Mouse (Mus musculus) midbrain, embryonic 14.5 days (tissue): ENCODE measurements around the gene Clec16a. TPM values are rescaled to one million over a fixed set of nuclear protein-coding genes. Genes with fewer than 3 reads are reported as not detected.
A peak's percentile ranks its signal among the peaks of the same experiment; 100 is the strongest.

ENCODE experiments used
- ATAC-seq: fragments of 200-750 bp; cut with Nextera tagmentation; 2 replicates; pipeline ENCODE4 v1.8.0; 2017; ENCODE audit warnings: moderate number of reproducible peaks, moderate library complexity; ENCODE audit not compliant: low FRiP score, low TSS enrichment
- DNase-seq: peaks from one replicate; pipeline ENCODE4 v3.0.0-alpha.2; 2015
- H3K27ac ChIP-seq: fragments of 300-500 bp; sonication (generic); replicated peaks from 2 replicates; pipeline ENCODE4 v1.5.1; 2014; ENCODE audit warnings: mild to moderate bottlenecking, low read depth, low read length, moderate library complexity
- H3K27me3 ChIP-seq: fragments of 300-500 bp; sonication (generic); 2 replicates; pipeline ENCODE4 v1.6.1; 2014; ENCODE audit warnings: low read length, control low read depth, mixed read lengths; ENCODE audit not compliant: control insufficient read depth, insufficient read depth
- H3K36me3 ChIP-seq: fragments of 300-500 bp; sonication (generic); 2 replicates; pipeline ENCODE4 v1.6.1; 2014; ENCODE audit warnings: low read length, control low read depth; ENCODE audit not compliant: control insufficient read depth, insufficient read depth
- H3K4me1 ChIP-seq: fragments of 300-500 bp; sonication (generic); 2 replicates; pipeline ENCODE4 v1.6.1; 2014; ENCODE audit warnings: mild to moderate bottlenecking, antibody characterized with exemption, low read length, control low read depth; ENCODE audit not compliant: control insufficient read depth, insufficient read depth
- H3K4me2 ChIP-seq: fragments of 300-500 bp; sonication (generic); 2 replicates; pipeline ENCODE4 v1.6.1; 2014; ENCODE audit warnings: mild to moderate bottlenecking, low read length, moderate library complexity
- H3K4me3 ChIP-seq: fragments of 300-500 bp; sonication (generic); replicated peaks from 2 replicates; pipeline ENCODE4 v1.5.1; 2014; ENCODE audit warnings: low read depth, low read length
- H3K9ac ChIP-seq: fragments of 300-500 bp; sonication (generic); replicated peaks from 2 replicates; pipeline ENCODE4 v1.6.1; 2014; ENCODE audit warnings: mild to moderate bottlenecking, low read length, moderate library complexity
- H3K9me3 ChIP-seq: fragments of 300-500 bp; sonication (generic); 2 replicates; pipeline ENCODE4 v1.6.1; 2016; ENCODE audit warnings: low read length, control low read depth, mixed read lengths; ENCODE audit not compliant: control insufficient read depth
- WGBS: fragments of 180-500 bp; shearing (Covaris S2); extraction: QIAGEN DNeasy Blood & Tissue Kit; methylation state at CpG from one replicate; pipeline ENCODE4 v1.1.7; 2014; 5-methylcytosine and 5-hydroxymethylcytosine counted together
- polyA plus RNA-seq: library from polyadenylated mRNA; unstranded; fragments of >200 nt; fragmentation: Nextera tagmentation; extraction: Ambion mirVana; gene quantifications from 2 replicates; pipeline ENCODE4 v1.2.1, GENCODE M21; 2014

Clec16a gene
- polyA plus RNA-seq, 1 experiment from 2014 or later, result 78.4 TPM

DNA sequence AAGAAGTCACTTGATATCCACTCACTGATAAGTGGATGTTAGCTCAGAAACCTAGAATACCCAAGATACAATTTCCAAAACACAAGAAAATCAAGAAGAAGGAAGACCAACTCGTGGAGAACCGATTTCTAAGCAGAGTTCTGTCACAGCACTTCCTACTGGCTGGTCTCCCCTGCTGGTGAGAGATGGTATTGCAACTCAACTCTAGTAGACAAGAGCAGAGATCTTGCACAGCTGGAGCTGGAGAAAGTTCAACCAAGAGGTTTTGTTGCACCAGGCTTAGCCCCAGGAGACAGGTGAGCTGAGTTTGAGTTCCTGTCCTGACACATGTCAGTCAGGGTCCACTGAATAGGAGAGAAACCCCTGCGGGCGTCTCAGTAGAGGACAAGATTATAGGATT is 222.0 kb downstream of the Clec16a start:
- DNase-seq, result peak; percentile 79
- 36% methylated on average over 4 of the region's 4 CpGs for WGBS

DNA sequence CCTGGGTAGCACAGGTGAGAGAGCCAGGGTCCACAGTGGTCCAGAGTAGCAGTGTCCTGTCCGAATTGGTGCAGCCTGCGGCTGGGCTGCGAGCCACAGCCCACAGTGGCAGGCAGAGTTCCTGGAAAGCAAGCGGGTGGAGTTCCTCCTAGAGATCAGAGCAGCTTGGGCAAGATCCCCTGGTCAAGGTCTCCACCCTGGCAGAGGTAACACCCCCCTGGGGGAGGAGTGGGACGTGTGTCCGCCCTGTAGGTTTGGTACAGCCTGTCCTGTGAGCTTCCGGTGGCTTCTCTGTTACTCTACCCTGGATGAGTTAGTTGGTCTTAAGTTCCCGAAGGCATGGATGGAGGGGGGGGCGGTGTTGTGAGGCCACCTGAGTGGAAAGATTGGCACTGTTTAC is 223.7 kb downstream of the Clec16a start:
- H3K9me3 ChIP-seq, result no peaks in the 10 kb centered on the region
- no peak overlapping the region for H3K4me3 ChIP-seq
- WGBS, result 67% methylated on average over 9 of the region's 9 CpGs
- H3K4me2 ChIP-seq, result no peak overlapping the region
- no peak overlapping the region for H3K27ac ChIP-seq
- DNase-seq, result no peak
- no peak overlapping the region for H3K9ac ChIP-seq
- no peaks in the 10 kb centered on the region for H3K36me3 ChIP-seq
- no peaks in the 10 kb centered on the region for H3K27me3 ChIP-seq
- no peak for ATAC-seq
- H3K4me1 ChIP-seq, result no peaks in the 10 kb centered on the region

More for the DNA sequence above, 222.0 kb downstream of the Clec16a start:
- Histone ChIP-seq H3K9ac (no peak overlapping the region), H3K27ac (no peak overlapping the region), H3K27me3 (no peaks in the 10 kb centered on the region), H3K36me3 (no peaks in the 10 kb centered on the region), H3K4me1 (no peaks in the 10 kb centered on the region), H3K4me3 (no peak overlapping the region), H3K4me2 (no peak overlapping the region), H3K9me3 (no peaks in the 10 kb centered on the region)
- ATAC-seq, result no peak

DNA sequence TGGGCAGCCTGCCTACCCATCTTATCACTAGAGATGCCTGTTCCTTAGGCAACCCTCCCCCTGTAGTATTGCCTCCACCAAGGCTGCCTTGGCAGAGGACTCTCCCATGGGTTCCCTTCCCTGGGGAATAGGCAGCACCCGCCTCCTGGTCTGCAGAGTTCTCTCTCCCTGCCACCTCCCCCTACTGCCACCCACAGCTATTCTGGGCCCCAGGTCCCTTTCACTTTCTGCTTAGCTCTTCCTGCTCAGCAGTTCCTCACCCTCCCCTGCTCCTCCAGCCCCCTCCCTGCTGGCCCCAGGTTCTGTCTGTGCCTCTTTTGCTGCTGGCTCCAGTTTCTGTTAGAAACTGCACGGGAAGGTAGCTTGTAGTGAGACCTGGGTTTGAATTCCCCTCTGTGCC is 224.5 kb downstream of the Clec16a start:
- H3K36me3 ChIP-seq, result no peaks in the 10 kb centered on the region
- H3K4me2 ChIP-seq, result no peak overlapping the region
- DNase-seq (no peak), ATAC-seq (no peak)
- no peaks in the 10 kb centered on the region for H3K4me1 ChIP-seq
- 61% methylated on average over 2 of the region's 2 CpGs for WGBS
- no peak overlapping the region for H3K4me3 ChIP-seq
- H3K27me3 ChIP-seq, result no peaks in the 10 kb centered on the region
- H3K9ac ChIP-seq, result no peak overlapping the region
- H3K27ac ChIP-seq, result no peak overlapping the region
- no peaks in the 10 kb centered on the region for H3K9me3 ChIP-seq

DNA sequence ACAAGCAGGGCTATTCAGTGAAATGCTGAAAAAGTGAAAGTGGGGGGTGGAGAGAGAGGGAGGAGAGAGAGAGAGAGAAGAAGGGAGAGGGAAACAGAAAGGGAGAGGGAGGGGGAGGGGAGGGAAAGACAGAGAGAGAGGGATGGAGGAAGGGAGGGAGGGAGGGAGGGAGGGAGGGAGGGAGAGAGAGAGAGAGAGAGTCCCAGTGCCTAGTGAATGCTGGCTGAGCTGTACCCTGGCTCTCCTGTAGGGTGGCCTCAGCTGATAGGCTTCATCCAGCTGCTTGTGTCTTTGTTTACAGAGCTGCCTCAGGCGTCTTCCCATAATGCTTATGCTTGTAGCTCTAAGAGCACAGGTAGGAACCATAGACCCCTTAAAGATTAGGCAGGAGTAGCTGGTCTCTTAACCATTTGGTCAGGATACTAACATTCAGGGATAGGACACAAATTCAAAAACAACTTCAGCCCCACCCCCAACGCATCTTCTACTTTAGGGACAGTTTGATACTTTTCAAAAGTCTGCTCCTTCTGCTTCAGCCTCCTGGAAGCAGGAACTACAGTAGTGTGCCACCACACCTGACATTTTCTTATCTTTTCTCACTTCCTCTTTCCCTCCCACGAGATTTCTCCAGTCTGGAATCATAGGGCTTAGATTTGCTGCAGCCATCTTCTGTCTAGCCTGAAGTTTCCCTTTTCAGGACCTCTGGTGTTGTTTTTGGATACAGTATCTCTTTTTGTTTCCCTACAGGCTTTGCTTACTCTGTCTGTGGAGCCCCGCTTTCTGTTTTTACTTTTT is 225.6 kb downstream of the Clec16a start:
- no peak for ATAC-seq
- Histone ChIP-seq H3K4me3 (no peak overlapping the region), H3K27me3 (no peaks in the 10 kb centered on the region), H3K9me3 (no peaks in the 10 kb centered on the region), H3K27ac (no peak overlapping the region), H3K36me3 (no peaks in the 10 kb centered on the region), H3K9ac (no peak overlapping the region), H3K4me1 (no peaks in the 10 kb centered on the region), H3K4me2 (no peak overlapping the region)
- peak; percentile 28 for DNase-seq
- 50% methylated on average over 4 of the region's 4 CpGs for WGBS

DNA sequence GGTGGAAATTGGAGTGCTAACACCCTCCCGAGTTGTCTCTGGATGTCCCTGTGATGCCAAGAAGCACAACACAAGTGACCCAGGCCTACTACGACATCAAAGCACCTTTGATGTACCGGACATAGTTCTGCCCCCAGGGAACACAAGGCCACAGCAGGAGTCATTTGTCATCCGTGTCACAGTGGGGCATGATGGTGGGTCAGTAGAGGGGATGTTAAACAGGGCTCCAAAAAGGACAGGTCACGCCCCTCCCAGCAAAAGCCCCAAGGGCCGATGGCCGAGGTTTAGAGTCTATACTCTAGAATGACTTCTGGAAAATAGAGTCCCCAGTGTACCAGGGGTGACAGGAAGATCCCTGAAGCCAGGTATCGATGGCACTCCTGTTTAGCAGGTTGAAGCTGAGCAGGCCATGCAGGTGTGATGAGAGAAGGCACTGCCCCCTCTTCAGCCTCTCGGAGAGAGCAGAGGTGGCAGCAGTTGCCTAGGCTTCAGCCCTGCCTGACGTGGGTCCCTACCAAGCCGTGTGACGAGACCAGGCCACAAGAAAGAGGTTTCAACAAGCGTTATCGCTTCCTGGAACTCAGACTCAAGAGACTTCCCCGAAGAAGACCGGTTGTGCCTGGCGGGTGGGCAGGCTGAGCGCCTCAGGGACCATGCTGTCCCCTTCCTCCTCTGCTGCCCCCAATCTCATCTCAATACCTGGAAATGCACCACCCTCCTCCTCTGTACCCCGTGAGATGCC is 226.8 kb downstream of the Clec16a start:
- 69% methylated on average over 19 of the region's 19 CpGs for WGBS
- ATAC-seq, result no peak

DNA sequence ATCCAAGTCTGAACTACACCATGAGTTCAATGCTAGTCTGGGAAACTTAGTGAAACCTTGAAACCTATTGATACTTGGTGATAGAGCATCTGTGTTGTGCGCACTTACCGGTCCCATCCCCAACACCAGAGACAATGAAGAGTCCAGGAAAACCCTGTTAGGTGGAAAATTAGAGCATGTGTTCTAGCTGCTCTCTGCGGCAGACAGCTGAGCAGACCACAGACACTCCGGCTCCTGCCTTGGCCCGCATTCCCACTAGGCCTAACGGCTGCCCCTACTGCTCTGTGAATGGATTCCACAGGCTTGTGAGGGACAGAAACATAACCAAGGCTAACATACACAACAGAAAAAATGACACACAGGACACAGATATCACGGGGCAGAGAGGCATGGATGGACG is 228.4 kb downstream of the Clec16a start:
- no peak for DNase-seq
- ATAC-seq, result no peak
- 88% methylated on average over 8 of the region's 8 CpGs for WGBS
- H3K4me1 ChIP-seq, result no peaks in the 10 kb centered on the region
- H3K4me3 ChIP-seq, result no peak overlapping the region
- no peak overlapping the region for H3K27ac ChIP-seq
- H3K9me3 ChIP-seq, result no peaks in the 10 kb centered on the region
- H3K36me3 ChIP-seq, result no peaks in the 10 kb centered on the region
- no peak overlapping the region for H3K9ac ChIP-seq
- no peak overlapping the region for H3K4me2 ChIP-seq
- H3K27me3 ChIP-seq, result no peaks in the 10 kb centered on the region

More for the DNA sequence above, 226.8 kb downstream of the Clec16a start:
- Histone ChIP-seq H3K4me3 (no peak overlapping the region), H3K4me2 (no peak overlapping the region), H3K4me1 (no peaks in the 10 kb centered on the region), H3K27ac (no peak overlapping the region), H3K9me3 (no peaks in the 10 kb centered on the region), H3K36me3 (no peaks in the 10 kb centered on the region), H3K9ac (no peak overlapping the region), H3K27me3 (no peaks in the 10 kb centered on the region)
- no peak for DNase-seq

DNA sequence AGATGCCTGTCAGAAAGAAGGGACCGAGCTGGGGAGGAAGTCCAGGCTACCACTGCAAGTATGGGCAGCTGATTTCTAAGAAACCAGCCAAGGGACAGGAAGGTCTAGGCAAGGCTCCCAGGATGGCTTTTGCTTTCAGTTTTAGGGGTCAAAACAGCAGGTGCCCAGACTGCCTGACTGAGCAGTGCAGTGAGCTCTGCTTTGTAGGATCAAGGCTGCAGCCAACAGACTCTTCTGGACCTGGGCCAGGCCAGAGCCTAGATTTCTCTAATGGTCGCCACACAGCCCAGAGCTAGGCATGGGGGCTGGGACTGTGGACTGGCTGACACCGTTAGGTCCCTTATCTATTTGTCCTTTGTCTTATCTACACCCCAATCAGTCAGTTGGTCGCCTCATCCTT is 229.6 kb downstream of the Clec16a start:
- no peak overlapping the region for H3K27ac ChIP-seq
- no peak overlapping the region for H3K9ac ChIP-seq
- 72% methylated on average over 4 of the region's 4 CpGs for WGBS
- no peak overlapping the region for H3K4me2 ChIP-seq
- no peak overlapping the region for H3K4me3 ChIP-seq
- H3K36me3 ChIP-seq, result no peaks in the 10 kb centered on the region
- H3K4me1 ChIP-seq, result no peaks in the 10 kb centered on the region
- H3K9me3 ChIP-seq, result no peaks in the 10 kb centered on the region
- H3K27me3 ChIP-seq, result no peaks in the 10 kb centered on the region
- ATAC-seq, result no peak
- no peak for DNase-seq

DNA sequence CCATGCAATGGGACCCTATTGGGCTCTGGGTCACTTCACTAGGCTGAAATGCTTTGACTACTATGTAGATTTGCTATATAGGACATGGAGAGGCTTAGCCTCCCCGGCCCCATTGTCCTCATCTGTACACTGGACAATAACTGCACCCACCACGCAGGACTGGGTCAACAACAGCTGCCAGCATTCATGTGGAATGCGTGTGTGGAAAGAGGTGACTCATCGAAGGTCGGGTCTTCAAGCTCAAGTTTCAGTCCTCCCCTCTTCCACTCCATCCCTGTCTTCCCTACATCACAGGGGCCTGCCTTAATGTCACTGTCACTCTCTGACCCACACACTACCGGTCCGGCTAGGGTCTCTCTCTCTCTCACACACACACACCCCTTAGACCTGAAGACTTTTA is 231.2 kb downstream of the Clec16a start:
- no peaks in the 10 kb centered on the region for H3K36me3 ChIP-seq

More for the DNA sequence above, 231.2 kb downstream of the Clec16a start:
- no peak for ATAC-seq
- WGBS, result 75% methylated on average over 7 of the region's 7 CpGs
- no peaks in the 10 kb centered on the region for H3K9me3 ChIP-seq
- no peaks in the 10 kb centered on the region for H3K4me1 ChIP-seq
- H3K4me3 ChIP-seq, result no peak overlapping the region
- no peak overlapping the region for H3K9ac ChIP-seq
- H3K4me2 ChIP-seq, result no peak overlapping the region
- no peak overlapping the region for H3K27ac ChIP-seq
- no peaks in the 10 kb centered on the region for H3K27me3 ChIP-seq
- no peak for DNase-seq
